21 mouse cellular contexts compared by ENCODE assay signal in genomic region chr14:33506696-33507095, GRCm38 (mm10). TPM values are rescaled to one million over a fixed set of nuclear protein-coding genes. Genes with fewer than 3 reads are reported as not detected.
DNase-seq lines count a peak whose midpoint lies in the region; TF ChIP-seq lines count a peak whose summit lies in the region.
"Had no signal": no experiment of that assay in that cellular context is flagged by ENCODE, and none has a peak within 500 bp of the region (broad histone marks: within the 10 kb centered on the region; RNA-seq: fewer than 3 reads in every experiment).

No protein-coding gene starts in this region.

- H3K4me3 ChIP-seq in gastrocnemius, adult 2 months, result no peak overlapping the region
- no peak overlapping the region for H3K4me3 ChIP-seq in left cerebral cortex, adult 2 months
- H3K4me3 ChIP-seq: embryonic facial prominence, embryonic 12.5 days; embryonic facial prominence, embryonic 15.5 days; heart, embryonic 13.5 days had no signal

- DNase-seq in cerebellum, postnatal 10 days, result peak; percentile 78 to 88
- no peak for DNase-seq in cerebellum, adult 11 months
- DNase-seq in gastrocnemius, adult 2 months, result peak; percentile 22
- DNase-seq in gastrocnemius, postnatal 4 days (ENCODE audit: low spot score in 2 of 2), result no peak
- DNase-seq in left cerebral cortex, postnatal 4 days, result peak; percentile 43
- no peak for DNase-seq in left cerebral cortex, adult 2 months (ENCODE audit: extremely low spot score in 1 of 2, low spot score in 2 of 2)
- peak; percentile 18 for DNase-seq in skeletal muscle tissue, adult 2 months (ENCODE audit: low read depth, low spot score)
- DNase-seq in kidney, postnatal 14 days, result no peak
- DNase-seq: adrenal gland, adult 8-10 months; adrenal gland, postnatal 25 days; forebrain, postnatal 0 days; heart, postnatal 14 days; heart, postnatal 4 days; kidney, adult 18-20 months had no signal

- intact Hi-C loops in gastrocnemius, adult 2 months (cut with DNase I), result no loop called here
- intact Hi-C loops in left cerebral cortex, postnatal 4 days (cut with DNase I), result no loop called here
- intact Hi-C loops in left cerebral cortex, adult 2 months (cut with DNase I), result no loop called here

- H3K27ac ChIP-seq in gastrocnemius, adult 2 months, result no peak overlapping the region
- H3K27ac ChIP-seq in left cerebral cortex, adult 2 months, result no peak overlapping the region
- H3K27ac ChIP-seq: embryonic facial prominence, embryonic 12.5 days; embryonic facial prominence, embryonic 15.5 days; heart, embryonic 13.5 days; hindbrain, embryonic 14.5 days; hindbrain, postnatal 0 days had no signal

- TF ChIP-seq CTCF in gastrocnemius, adult 2 months (IDR thresholded peaks at IDR 0.05), result no peak
- TF ChIP-seq CTCF in left cerebral cortex, adult 2 months (IDR thresholded peaks at IDR 0.05), result no peak

RNA-seq across cellular contexts. Expression of gene Frmpd2, which starts 35.2 kb away (rescaled TPM):
- total RNA-seq in gastrocnemius, adult 2 months (2021), result not detected
- total RNA-seq in gastrocnemius, postnatal 4 days (2021), result not detected
- total RNA-seq in left cerebral cortex, postnatal 4 days (2021), result 1 to 10 TPM in 1 of 2 experiments, under 1 TPM in 1; 0.46 to 1.6 TPM
- under 1 TPM; 0.25 to 0.87 TPM for total RNA-seq in left cerebral cortex, adult 2 months (2021)
- total RNA-seq: adrenal gland, postnatal 25 days; common myeloid progenitor, adult 5-6 weeks; ES-E14 had no signal

RNA-seq across cellular contexts. Expression of gene Mapk8, which starts 59.7 kb away (rescaled TPM):
- 10 to 100 TPM; 28.8 to 39.0 TPM for total RNA-seq in gastrocnemius, adult 2 months (2021)
- total RNA-seq in gastrocnemius, postnatal 4 days (2021), result 10 to 100 TPM; 33.2 to 39.7 TPM
- 100 to 1,000 TPM; 205 to 224 TPM for total RNA-seq in left cerebral cortex, postnatal 4 days (2021)
- 100 to 1,000 TPM; 101 to 110 TPM for total RNA-seq in left cerebral cortex, adult 2 months (2021)

Comparison
In these comparisons a context has a peak if more than half of its experiments do, and no peak if none do; other contexts are left out.
1. DNase-seq: peak in cerebellum, postnatal 10 days (2 of 2), gastrocnemius, adult 2 months (single experiment), left cerebral cortex, postnatal 4 days (single experiment) and skeletal muscle tissue, adult 2 months (single experiment); none in cerebellum, adult 11 months (single experiment), gastrocnemius, postnatal 4 days (0 of 2), left cerebral cortex, adult 2 months (0 of 2) and kidney, postnatal 14 days (single experiment).